ENCODE assay signal across 9 mouse cellular contexts in genomic region chr8:72295679-72296078, GRCm38 (mm10). TPM values are rescaled to one million over a fixed set of nuclear protein-coding genes. Genes with fewer than 3 reads are reported as not detected.
DNase-seq lines count a peak whose midpoint lies in the region; ATAC-seq and TF ChIP-seq lines count a peak whose summit lies in the region.
"Had no signal": no experiment of that assay in that cellular context is flagged by ENCODE, and none has a peak within 500 bp of the region (broad histone marks: within the 10 kb centered on the region; RNA-seq: fewer than 3 reads in every experiment).

No protein-coding gene starts in this region.

- H3K4me1 ChIP-seq in hindbrain, postnatal 0 days (ENCODE audit: insufficient read depth, low read length): no peaks in the 10 kb centered on the region
- H3K4me1 ChIP-seq in hindbrain, embryonic 11.5 days (replicated peaks; ENCODE audit: control insufficient read depth, insufficient read depth, low read length): no peaks in the 10 kb centered on the region
- H3K4me1 ChIP-seq in limb, embryonic 11.5 days (ENCODE audit: control insufficient read depth, insufficient read depth, low read length): no peaks in the 10 kb centered on the region
- H3K4me1 ChIP-seq in midbrain, embryonic 15.5 days: no peaks in the 10 kb centered on the region
- H3K4me1 ChIP-seq in testis, adult 2 months (ENCODE audit: control insufficient read depth, insufficient read depth, low read length): no peaks in the 10 kb centered on the region

- peak overlapping the region; percentile 36; the same call in 1 of the 2 replicates for H3K4me2 ChIP-seq in hindbrain, postnatal 0 days (ENCODE audit: low read depth, low read length)
- H3K4me2 ChIP-seq in hindbrain, embryonic 11.5 days (replicated peaks; ENCODE audit: low read depth, low read length): no peak overlapping the region
- H3K4me2 ChIP-seq in limb, embryonic 11.5 days (ENCODE audit: low read depth, severe bottlenecking): no peak overlapping the region
- no peak overlapping the region for H3K4me2 ChIP-seq in midbrain, embryonic 15.5 days

- H3K4me3 ChIP-seq in hindbrain, postnatal 0 days (ENCODE audit: low read length): no peak overlapping the region
- no peak overlapping the region for H3K4me3 ChIP-seq in hindbrain, embryonic 11.5 days (ENCODE audit: low read depth, low read length)
- no peak overlapping the region for H3K4me3 ChIP-seq in limb, embryonic 11.5 days (ENCODE audit: low read depth, low read length)
- H3K4me3 ChIP-seq in midbrain, embryonic 15.5 days: no peak overlapping the region
- no peak overlapping the region for H3K4me3 ChIP-seq in testis, adult 2 months (ENCODE audit: control insufficient read depth, low read depth, low read length)

- no peaks in the 10 kb centered on the region for H3K9me3 ChIP-seq in hindbrain, postnatal 0 days (ENCODE audit: low read length)
- H3K9me3 ChIP-seq in hindbrain, embryonic 11.5 days (ENCODE audit: control insufficient read depth, low read length): no peaks in the 10 kb centered on the region
- H3K9me3 ChIP-seq in limb, embryonic 11.5 days (ENCODE audit: control insufficient read depth, low read length): no peaks in the 10 kb centered on the region
- H3K9me3 ChIP-seq in midbrain, embryonic 15.5 days: no peaks in the 10 kb centered on the region
- H3K9me3 ChIP-seq: G1E had no signal

- no peak for TF ChIP-seq CTCF in hindbrain, postnatal 0 days (IDR thresholded peaks at IDR 0.05; ENCODE audit: low read depth)
- no peak for TF ChIP-seq CTCF in testis, adult 2 months (IDR thresholded peaks at IDR 0.05; ENCODE audit: control insufficient read depth, insufficient read depth, insufficient replicate concordance, low read depth, low read length)

- no peaks in the 10 kb centered on the region for H3K27me3 ChIP-seq in hindbrain, postnatal 0 days (ENCODE audit: insufficient read depth, low read length)
- H3K27me3 ChIP-seq in hindbrain, embryonic 11.5 days (ENCODE audit: control insufficient read depth, insufficient read depth, low read length): no peaks in the 10 kb centered on the region
- H3K27me3 ChIP-seq in limb, embryonic 11.5 days (ENCODE audit: control insufficient read depth, insufficient read depth, low read length): no peaks in the 10 kb centered on the region
- H3K27me3 ChIP-seq in midbrain, embryonic 15.5 days (replicated peaks): no peaks in the 10 kb centered on the region
- no peaks in the 10 kb centered on the region for H3K27me3 ChIP-seq in testis, adult 2 months (ENCODE audit: control insufficient read depth, insufficient read depth, low read length)

- peak overlapping the region; percentile 66 for H3K27ac ChIP-seq in hindbrain, postnatal 0 days
- no peak overlapping the region for H3K27ac ChIP-seq in hindbrain, embryonic 11.5 days (ENCODE audit: low read depth, low read length)
- no peak overlapping the region for H3K27ac ChIP-seq in limb, embryonic 11.5 days (replicated peaks; ENCODE audit: low read depth, low read length)
- H3K27ac ChIP-seq in midbrain, embryonic 15.5 days: no peak overlapping the region
- H3K27ac ChIP-seq in testis, adult 2 months (ENCODE audit: control insufficient read depth, insufficient read depth, low read depth, low read length): peak overlapping the region; percentile 56

- H3K9ac ChIP-seq in hindbrain, postnatal 0 days (replicated peaks; ENCODE audit: low read length): no peak overlapping the region
- H3K9ac ChIP-seq in hindbrain, embryonic 11.5 days (ENCODE audit: low read depth, low read length): no peak overlapping the region
- H3K9ac ChIP-seq in limb, embryonic 11.5 days (ENCODE audit: low read length): no peak overlapping the region
- H3K9ac ChIP-seq in midbrain, embryonic 15.5 days: no peak overlapping the region

- 22% methylated on average over 8 of the region's 8 CpGs for WGBS in hindbrain, postnatal 0 days
- WGBS in hindbrain, embryonic 11.5 days: 70% methylated on average over 8 of the region's 8 CpGs
- WGBS in limb, embryonic 11.5 days: 60% methylated on average over 8 of the region's 8 CpGs
- WGBS in midbrain, embryonic 15.5 days: 68% methylated on average over 8 of the region's 8 CpGs

- peak; percentile 86 for ATAC-seq in hindbrain, postnatal 0 days
- ATAC-seq in hindbrain, embryonic 11.5 days (ENCODE audit: low FRiP score): no peak
- peak; percentile 69 for ATAC-seq in limb, embryonic 11.5 days (ENCODE audit: insufficient number of reproducible peaks, low FRiP score, low TSS enrichment, low read depth)
- 0 out of 2 replicates have a peak, but pooled peaks have one; percentile 65 for ATAC-seq in midbrain, embryonic 15.5 days (replicated peaks)

- peak; percentile 34; the same call in 1 of the 2 replicates for TF ChIP-seq POLR2A in testis, adult 2 months (IDR thresholded peaks at IDR 0.05; ENCODE audit: control insufficient read depth, low read depth, low read length)

- H3K36me3 ChIP-seq in hindbrain, postnatal 0 days (ENCODE audit: insufficient read depth, low read length): no peaks in the 10 kb centered on the region
- H3K36me3 ChIP-seq in hindbrain, embryonic 11.5 days (ENCODE audit: control insufficient read depth, insufficient read depth, low read length): no peaks in the 10 kb centered on the region
- H3K36me3 ChIP-seq in limb, embryonic 11.5 days (ENCODE audit: control insufficient read depth, insufficient read depth, low read length): no peaks in the 10 kb centered on the region
- no peaks in the 10 kb centered on the region for H3K36me3 ChIP-seq in midbrain, embryonic 15.5 days (replicated peaks)
- H3K36me3 ChIP-seq in testis, adult 2 months (ENCODE audit: control insufficient read depth, insufficient read depth, low read length): no peaks in the 10 kb centered on the region
- H3K36me3 ChIP-seq: G1E had no signal

- peak; percentile 78 for DNase-seq in hindbrain, postnatal 0 days (ENCODE audit: low spot score)
- DNase-seq in hindbrain, embryonic 11.5 days (ENCODE audit: low spot score): no peak
- peak; percentile 96 to 97 for DNase-seq in cerebellum, postnatal 10 days
- peak; percentile 84 to 92 for DNase-seq in gastrocnemius, postnatal 4 days (ENCODE audit: low spot score in 2 of 2)
- peak; percentile 72 to 84 for DNase-seq in kidney, adult 8-10 months
- no peak for DNase-seq in limb, embryonic 11.5 days (ENCODE audit: low spot score)

RNA-seq across cellular contexts. Expression of gene Gm10282, which starts 9.4 kb away (rescaled TPM):
- total RNA-seq in hindbrain, postnatal 0 days (2014; rRNA removed): 0.36 and 1.5 TPM in 2 replicates
- polyA plus RNA-seq in hindbrain, postnatal 0 days (2015; fragmentation: Nextera tagmentation; extraction: Ambion mirVana): 11.7 and 12.3 TPM in 2 replicates
- polyA plus RNA-seq in hindbrain, embryonic 11.5 days (2014; fragmentation: Nextera tagmentation; extraction: Ambion mirVana): 32.2 and 35.1 TPM in 2 replicates
- total RNA-seq in gastrocnemius, postnatal 4 days (2021): 10 to 100 TPM; 29.3 to 31.8 TPM
- polyA plus RNA-seq in limb, embryonic 11.5 days (2014; fragmentation: Nextera tagmentation; extraction: Ambion mirVana): 36.7 and 36.8 TPM in 2 replicates
- polyA plus RNA-seq in midbrain, embryonic 15.5 days (2015; fragmentation: Nextera tagmentation; extraction: Ambion mirVana): 9.0 and 11.9 TPM in 2 replicates
- 1.1 and 1.7 TPM in 2 replicates for polyA plus RNA-seq in testis, adult 2 months (2012; rRNA removed)

RNA-seq across cellular contexts. Expression of gene Klf2, which starts 23.2 kb away (rescaled TPM):
- 4.3 and 8.2 TPM in 2 replicates for total RNA-seq in hindbrain, postnatal 0 days (2014; rRNA removed)
- 8.8 and 9.9 TPM in 2 replicates for polyA plus RNA-seq in hindbrain, postnatal 0 days (2015; fragmentation: Nextera tagmentation; extraction: Ambion mirVana)
- 4.4 and 4.8 TPM in 2 replicates for polyA plus RNA-seq in hindbrain, embryonic 11.5 days (2014; fragmentation: Nextera tagmentation; extraction: Ambion mirVana)
- total RNA-seq in gastrocnemius, postnatal 4 days (2021): 10 to 100 TPM; 40.0 to 47.7 TPM
- polyA plus RNA-seq in limb, embryonic 11.5 days (2014; fragmentation: Nextera tagmentation; extraction: Ambion mirVana): 3.1 and 4.2 TPM in 2 replicates
- polyA plus RNA-seq in midbrain, embryonic 15.5 days (2015; fragmentation: Nextera tagmentation; extraction: Ambion mirVana): 4.7 and 5.4 TPM in 2 replicates
- 10.6 and 13.5 TPM in 2 replicates for polyA plus RNA-seq in testis, adult 2 months (2012; rRNA removed)

RNA-seq across cellular contexts. Expression of gene Ap1m1, which starts 55.9 kb away (rescaled TPM):
- 76.8 and 81.3 TPM in 2 replicates for total RNA-seq in hindbrain, postnatal 0 days (2014; rRNA removed)
- polyA plus RNA-seq in hindbrain, postnatal 0 days (2015; fragmentation: Nextera tagmentation; extraction: Ambion mirVana): 197 and 216 TPM in 2 replicates
- polyA plus RNA-seq in hindbrain, embryonic 11.5 days (2014; fragmentation: Nextera tagmentation; extraction: Ambion mirVana): 174 and 175 TPM in 2 replicates
- 10 to 100 TPM; 46.4 to 48.5 TPM for total RNA-seq in gastrocnemius, postnatal 4 days (2021)
- 117 and 118 TPM in 2 replicates for polyA plus RNA-seq in limb, embryonic 11.5 days (2014; fragmentation: Nextera tagmentation; extraction: Ambion mirVana)
- polyA plus RNA-seq in midbrain, embryonic 15.5 days (2015; fragmentation: Nextera tagmentation; extraction: Ambion mirVana): 296 and 302 TPM in 2 replicates
- 405 and 422 TPM in 2 replicates for polyA plus RNA-seq in testis, adult 2 months (2012; rRNA removed)

Comparison
In these comparisons a context has a peak if more than half of its experiments do, and no peak if none do; other contexts are left out.
1. DNase-seq: peak in hindbrain, postnatal 0 days (single experiment), cerebellum, postnatal 10 days (2 of 2), gastrocnemius, postnatal 4 days (2 of 2) and kidney, adult 8-10 months (2 of 2); none in hindbrain, embryonic 11.5 days (single experiment) and limb, embryonic 11.5 days (single experiment).
2. H3K27ac ChIP-seq: peak in hindbrain, postnatal 0 days (single experiment) and testis, adult 2 months (single experiment); none in hindbrain, embryonic 11.5 days (single experiment), limb, embryonic 11.5 days (single experiment) and midbrain, embryonic 15.5 days (single experiment).